Comparison of ENCODE assay signal across 10 mouse cellular contexts in the genomic region with DNA sequence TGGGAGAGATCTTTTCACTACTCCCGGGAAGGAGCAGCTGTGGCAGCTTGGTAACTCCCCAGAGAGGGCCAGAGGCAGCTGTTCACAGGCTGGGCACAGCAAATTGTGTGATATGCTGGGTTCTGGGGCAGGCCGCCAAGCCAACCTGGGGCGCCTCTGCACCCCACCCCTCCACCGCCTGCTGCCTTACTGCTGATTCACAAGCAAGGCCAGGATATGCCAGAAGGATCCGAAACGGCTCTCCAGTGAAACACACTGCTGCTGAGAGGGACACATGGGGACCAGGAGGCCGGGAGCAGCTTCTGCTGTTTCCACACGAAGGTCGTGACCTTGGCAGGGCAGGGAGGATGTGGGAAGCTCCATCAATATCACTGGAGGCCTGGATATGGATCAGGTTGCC.
DNase-seq lines count a peak whose midpoint lies in the region.
"Had no signal": no experiment of that assay in that cellular context is flagged by ENCODE, and none has a peak within 500 bp of the region (broad histone marks: within the 10 kb centered on the region; RNA-seq: fewer than 3 reads in every experiment).

No protein-coding gene starts in this region.

- H3K36me3 ChIP-seq in limb, embryonic 10.5 days: no peaks in the 10 kb centered on the region
- H3K36me3 ChIP-seq: embryonic facial prominence, embryonic 13.5 days; neural tube, embryonic 12.5 days had no signal

- DNase-seq in 3134 (ENCODE audit: extremely low read depth, insufficient read length, low spot score): peak; percentile 99
- peak; percentile 87 for DNase-seq in brain, adult 2 months (ENCODE audit: low read depth, low spot score)
- DNase-seq in gastrocnemius, adult 18-20 months (ENCODE audit: low spot score): peak; percentile 21
- peak; percentile 37 for DNase-seq in limb, embryonic 10.5 days (ENCODE audit: low spot score)
- no peak for DNase-seq in kidney, postnatal 14 days
- DNase-seq in heart, postnatal 25 days (ENCODE audit: low spot score): no peak
- no peak for DNase-seq in testis, postnatal 10 days (ENCODE audit: low spot score)
- no peak for DNase-seq in thymus, postnatal 36 days

- intact Hi-C loops in heart, postnatal 25 days (cut with DNase I): no loop called here

- H3K27me3 ChIP-seq in limb, embryonic 10.5 days (ENCODE audit: low read depth, poor library complexity, severe bottlenecking): no peaks in the 10 kb centered on the region
- H3K27me3 ChIP-seq: embryonic facial prominence, embryonic 13.5 days; neural tube, embryonic 12.5 days had no signal

- H3K4me1 ChIP-seq in limb, embryonic 10.5 days: peaks cover 22% of the 10 kb centered on the region

- 49% methylated on average over 9 of the region's 9 CpGs for WGBS in limb, embryonic 10.5 days

- H3K9me3 ChIP-seq in limb, embryonic 10.5 days (replicated peaks): no peaks in the 10 kb centered on the region
- H3K9me3 ChIP-seq: embryonic facial prominence, embryonic 13.5 days; neural tube, embryonic 12.5 days had no signal

- H3K4me3 ChIP-seq in limb, embryonic 10.5 days: no peak overlapping the region
- H3K4me3 ChIP-seq: embryonic facial prominence, embryonic 13.5 days; neural tube, embryonic 12.5 days had no signal

- H3K27ac ChIP-seq in limb, embryonic 10.5 days: 0 out of 2 replicates have a peak overlapping the region, but pooled peaks have one; percentile 42
- H3K27ac ChIP-seq: embryonic facial prominence, embryonic 13.5 days; neural tube, embryonic 12.5 days had no signal

Comparison
In these comparisons a context has a peak if more than half of its experiments do, and no peak if none do; other contexts are left out.
1. DNase-seq: peak in 3134 (single experiment), brain, adult 2 months (single experiment), gastrocnemius, adult 18-20 months (single experiment) and limb, embryonic 10.5 days (single experiment); none in kidney, postnatal 14 days (single experiment), heart, postnatal 25 days (single experiment), testis, postnatal 10 days (single experiment) and thymus, postnatal 36 days (0 of 2).